Mouse (Mus musculus) kidney, postnatal 4 days (tissue): ENCODE measurements around the gene Col26a1.

Experiments
- DNase-seq, 2 experiments: peaks; one replicate each; pipeline ENCODE4 v3.0.0; 2021; ENCODE audit warnings: mixed read lengths in 2 of 2

The Col26a1 gene

DNA sequence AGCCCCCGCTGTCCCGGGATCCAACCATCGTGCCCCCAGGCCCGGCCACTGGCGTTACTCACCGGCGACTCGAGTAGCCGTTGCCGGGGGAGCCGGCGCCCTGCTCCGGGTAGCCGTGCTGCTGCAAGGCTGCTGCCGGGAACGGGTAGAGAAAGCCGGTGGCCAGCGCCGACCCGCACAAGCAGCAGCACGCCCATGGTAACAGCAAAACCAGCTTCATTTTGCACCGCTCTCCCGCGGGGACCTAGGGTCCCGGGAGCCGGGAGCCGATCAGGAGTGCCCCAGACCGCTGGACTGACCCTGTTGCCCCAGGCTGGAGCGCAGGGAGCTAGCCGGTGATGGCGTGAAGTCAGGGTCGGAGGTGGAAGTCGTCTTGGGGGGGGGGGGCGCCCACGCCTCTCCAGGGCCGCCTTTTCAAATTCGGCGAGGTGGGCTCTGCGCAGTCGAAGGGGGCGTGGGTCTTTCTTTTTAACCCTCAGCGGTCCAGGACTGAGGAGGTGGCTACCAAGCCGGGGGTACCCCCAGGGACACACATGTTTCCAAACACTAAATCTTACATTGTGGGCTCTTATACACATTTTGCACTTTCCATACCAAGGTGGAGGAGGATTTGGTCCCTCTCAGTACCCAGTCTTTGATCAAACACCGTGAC, at the start of gene Col26a1:
Gene Col26a1 (minus strand): TSS at position 422 of the 652 bp plus-strand sequence.
- peak; percentile 70 to 78 for DNase-seq

DNA sequence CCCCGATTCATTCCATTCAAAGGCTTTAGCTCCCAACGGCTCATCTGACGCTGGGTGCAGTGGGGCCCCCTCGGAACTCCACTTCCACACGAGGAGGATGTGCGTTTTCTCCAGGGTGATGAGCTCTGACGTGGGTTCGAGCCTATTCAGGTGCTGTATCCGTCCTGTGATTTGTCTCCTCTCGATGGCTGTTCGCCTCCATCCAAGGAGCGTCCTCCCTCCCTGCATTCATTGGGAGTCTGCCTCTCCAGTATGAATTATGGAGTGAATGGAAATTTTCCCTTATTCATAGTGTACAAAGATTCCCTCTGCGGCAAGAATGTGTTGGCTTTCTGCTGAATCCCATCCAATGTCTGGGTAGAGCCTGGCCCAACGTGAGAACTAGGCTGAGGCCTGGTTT, 48.9 kb upstream of the Col26a1 start:
- DNase-seq: no peak

DNA sequence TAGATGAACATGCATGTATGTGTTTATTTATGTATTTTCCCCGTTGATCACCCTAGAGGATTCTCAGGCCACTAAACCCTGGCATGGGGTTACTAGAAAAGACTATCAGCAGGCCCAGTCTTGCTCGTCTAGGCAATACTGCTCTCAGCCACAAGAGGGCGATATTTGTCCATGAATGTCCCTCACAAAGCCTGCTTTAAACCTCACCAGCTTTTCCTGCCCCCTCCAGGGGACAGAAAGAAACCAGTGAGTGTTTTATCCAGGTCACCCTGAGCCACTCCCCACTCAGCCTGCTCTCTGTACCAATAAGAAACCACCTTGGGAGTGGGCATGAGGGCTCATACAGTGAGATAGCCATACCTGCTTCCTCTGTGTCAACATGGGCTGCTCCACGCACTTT, 46.1 kb upstream of the Col26a1 start:
- DNase-seq: peak; percentile 91

DNA sequence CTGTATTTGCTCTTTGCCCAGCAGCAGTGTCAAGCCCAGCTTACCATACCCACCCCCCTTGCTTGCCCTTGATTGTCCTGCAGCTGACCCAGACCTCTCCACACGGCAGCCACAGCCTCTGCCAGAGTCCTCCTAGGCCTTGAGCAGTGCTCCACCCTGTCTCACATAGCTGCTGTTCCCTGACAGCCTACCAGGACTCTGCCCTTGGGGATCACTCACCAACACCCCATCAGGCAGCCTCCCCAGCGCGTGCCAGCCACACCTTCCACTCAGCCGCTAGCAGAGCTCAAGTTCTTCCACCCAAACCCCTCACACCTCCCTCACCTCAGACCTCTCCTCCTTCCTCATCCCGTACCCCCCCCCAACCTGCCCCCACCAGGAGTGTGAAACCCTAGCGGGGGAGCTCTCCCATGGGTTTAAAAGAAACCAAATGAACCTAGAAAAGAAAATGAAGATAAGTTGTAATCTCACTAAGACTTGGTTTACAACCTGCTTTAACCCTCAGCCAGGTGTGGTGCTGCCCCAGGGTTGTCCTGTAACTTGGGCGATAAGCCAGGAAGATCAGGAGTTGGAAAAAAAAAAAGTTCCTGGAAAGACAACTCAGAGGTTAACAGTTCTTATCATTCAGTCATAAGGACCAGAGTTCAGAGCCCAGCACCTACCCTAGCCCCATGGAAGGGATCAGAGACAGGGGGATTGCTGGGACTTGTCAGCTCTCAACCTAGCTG, 40.9 kb upstream of the Col26a1 start:
- DNase-seq: peak in 1 of 2 experiments; percentile 7

DNA sequence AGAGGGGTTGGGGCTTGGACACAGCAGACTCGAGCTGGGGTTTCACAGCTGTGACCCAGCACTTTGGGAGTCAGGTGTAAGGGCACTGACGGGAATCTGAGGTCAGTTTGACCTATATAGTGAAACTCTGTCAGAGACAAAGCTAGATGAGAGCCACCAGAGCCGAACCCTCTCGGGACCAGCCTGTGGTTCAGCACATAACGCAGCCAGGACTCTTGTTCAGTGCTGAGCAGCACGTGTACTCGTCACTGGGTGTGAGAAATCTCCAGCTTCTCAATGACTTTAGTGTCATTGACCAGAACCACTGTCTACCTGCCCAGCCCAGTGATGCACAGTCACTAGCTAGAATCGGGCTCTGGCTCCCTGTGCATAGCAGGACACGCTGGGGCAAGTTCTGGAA, 39.8 kb upstream of the Col26a1 start:
- DNase-seq: no peak

DNA sequence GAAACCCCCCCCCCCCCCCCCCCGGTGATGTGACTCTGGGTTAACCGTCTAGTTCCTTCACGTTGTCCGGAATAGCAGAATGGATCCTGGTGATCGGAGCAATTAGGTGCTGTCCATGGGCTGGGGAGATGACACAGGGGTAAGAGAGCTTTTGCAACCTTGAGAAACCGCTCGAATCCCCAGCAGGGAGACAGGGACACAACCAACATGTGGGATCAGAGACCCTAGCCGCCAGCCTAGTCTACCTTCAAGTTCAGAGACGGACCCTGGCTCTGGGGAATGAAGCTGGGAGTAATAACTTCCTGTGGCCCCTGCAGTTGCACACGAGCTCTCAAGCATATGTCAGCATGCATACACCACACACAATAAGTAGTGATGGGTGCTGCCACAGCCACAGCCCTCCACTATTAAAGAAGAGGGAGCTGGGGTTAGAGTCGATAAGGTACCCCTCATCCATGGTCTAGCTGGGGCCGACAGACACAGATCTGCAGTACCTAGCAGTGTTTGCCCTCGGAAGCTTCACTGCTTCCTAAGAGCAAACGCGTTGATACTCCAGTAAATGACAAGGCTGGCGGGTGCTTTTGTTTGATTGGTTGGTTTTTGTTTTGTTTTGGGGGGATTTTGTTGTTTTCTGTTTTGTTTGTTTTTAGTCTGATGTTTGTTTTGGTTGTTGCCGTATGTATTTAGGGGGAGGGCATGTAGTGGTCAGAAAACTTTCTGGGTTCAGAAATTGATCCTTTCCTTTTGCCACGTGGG, 36.7 kb upstream of the Col26a1 start:
- peak; percentile 15 to 26 for DNase-seq

DNA sequence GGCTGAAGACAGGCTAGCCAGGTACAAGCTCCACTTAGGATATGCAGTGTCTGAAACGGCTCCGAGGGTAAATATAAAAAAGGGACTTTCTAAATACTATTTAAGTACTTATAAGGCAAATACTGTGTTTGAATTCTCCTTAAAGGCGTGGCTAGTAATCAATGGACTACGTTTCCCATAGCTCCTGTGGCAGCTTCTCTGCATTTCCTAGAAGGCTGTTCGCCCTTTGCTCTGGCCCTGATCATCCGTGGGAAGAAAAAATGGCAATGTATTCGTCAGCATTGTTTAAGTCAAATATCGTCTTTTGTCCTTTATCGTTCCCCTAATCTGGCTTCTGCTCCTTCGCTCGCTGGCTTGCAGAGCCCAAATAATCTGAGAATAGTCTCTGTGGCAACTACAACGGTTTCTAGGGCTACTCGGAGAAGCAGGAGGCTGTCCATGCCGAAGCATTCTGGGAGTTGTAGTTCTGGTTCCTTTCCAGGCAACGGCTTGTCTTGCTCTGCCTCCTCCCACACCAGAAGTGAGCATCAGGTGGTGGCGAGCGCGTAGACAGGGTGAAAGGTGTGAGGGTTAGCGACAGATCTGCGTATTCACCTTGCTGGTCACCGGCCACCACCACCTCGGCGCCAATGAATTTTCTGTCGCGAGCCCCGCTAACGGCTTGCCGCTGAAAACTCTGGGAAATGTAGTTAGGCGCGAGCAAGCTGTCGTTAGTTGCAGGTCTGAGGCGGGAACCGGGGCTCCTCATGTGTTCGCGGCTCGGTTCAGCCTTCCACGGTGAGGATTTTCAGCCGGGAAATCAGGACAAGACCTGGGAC, 35.9 kb upstream of the Col26a1 start:
- DNase-seq: peak; percentile 71 to 81

DNA sequence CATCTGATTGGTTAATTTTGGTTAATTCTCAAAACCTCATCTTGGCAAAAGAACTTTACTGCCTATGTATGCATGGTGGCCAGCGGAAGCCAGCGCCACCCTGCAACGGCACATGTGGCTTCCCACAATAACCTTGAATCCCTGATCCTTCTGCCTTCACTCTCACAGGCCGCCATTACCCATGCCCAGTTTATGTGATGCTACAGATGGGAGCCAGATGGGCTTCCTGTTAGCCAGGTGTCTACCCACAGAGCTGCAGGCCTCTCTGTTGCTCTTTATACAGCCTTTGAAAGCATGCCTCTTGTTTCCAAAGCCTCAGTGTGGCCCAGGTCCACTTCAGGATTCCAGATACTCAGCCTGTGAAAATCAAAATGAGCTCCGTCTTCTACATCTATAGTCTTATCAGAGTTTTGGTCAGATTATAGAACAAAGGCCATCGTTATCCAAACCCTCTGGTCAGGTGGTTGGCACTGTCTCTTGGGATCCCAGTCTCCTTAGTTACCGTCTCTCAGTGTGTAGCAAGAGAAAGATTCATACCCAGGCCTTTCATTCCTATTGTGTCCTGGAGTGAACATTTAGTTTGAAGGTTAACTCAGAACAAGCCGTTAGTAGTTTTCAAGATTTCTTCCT, 34.7 kb upstream of the Col26a1 start:
- DNase-seq: no peak

DNA sequence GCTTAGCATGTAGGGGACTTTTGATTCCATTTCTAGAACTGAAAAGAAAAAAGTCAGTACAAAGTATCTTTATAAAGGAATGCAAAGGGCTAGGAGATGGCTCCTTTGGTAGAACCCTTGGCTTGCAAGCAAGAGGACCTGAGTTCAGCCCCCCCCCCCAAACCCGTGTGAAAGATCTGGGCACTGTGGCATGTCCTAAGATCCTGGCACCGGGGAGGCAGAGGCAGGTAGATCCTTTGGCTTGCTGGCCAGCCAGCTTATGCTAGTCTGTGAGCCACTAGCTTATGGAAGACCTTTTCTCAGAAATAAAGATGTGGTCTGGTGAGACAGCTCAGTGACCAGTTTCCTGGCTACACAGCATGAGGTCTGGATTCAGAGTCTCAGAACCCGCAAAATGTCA, 31.2 kb upstream of the Col26a1 start:
- DNase-seq: no peak

DNA sequence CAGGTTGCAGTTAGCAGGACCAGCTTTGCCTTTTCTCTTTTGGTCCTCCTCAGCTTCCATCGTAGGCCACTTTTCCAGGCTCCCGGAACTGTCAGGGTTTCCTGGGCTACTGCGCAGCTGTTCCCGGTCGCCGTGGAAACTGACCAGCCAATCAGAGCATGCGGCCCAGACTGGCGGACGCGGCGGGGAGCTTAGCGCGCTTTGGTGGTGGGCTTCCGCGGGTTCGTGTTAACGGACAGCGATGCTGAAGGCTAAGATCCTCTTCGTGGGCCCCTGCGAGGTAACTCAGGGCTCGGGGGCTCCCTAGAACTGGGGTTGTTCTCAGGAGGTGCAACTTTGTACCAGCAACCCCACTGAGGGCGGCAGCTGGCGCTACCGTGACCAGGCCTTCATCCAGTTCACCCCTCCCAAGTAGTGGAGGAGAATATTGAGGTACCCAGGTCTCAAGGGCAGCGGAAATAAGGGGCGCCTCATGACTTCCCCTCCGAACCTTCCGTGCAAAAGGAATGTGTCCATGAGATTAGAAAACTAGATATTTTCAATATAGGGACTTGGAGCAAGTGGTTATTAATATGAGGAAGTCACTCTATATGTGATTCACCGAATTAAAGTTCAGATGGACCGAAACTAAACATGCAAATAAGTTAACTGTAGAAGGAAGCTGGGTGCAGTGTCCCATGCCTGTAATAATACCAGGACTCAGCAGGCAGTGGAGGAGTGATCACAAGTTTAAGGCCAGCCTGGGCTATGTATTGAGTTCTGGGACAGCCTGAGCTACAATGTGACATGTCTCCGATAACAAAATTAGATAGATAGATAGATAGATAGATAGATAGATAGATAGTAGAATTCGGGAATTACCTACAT, 25.2 kb upstream of the Col26a1 start, which contains the start of gene Ift22:
Gene Ift22 (plus strand): TSS at position 160 of the 867 bp plus-strand sequence.
- DNase-seq: peak; percentile 96

DNA sequence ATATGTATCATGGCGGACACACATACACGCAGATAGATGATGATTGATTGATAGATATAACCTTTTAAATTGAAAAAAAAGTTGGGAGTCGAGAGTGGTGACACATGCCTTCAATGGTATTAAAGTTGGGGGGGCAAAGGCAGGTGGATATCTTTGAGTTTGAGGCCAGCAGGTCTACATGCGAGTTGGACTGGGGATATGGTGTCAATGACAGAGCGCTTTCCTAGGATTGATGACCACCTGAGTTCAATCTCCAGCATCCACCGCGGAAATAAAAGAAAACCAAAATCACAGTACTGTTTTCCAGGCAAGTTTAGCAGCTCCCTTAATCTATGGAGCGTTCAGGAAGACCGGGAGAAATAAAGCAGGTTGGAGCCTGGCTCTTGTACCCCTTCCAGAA, 24.6 kb upstream of the Col26a1 start:
- DNase-seq: peak in 1 of 2 experiments; percentile 10

DNA sequence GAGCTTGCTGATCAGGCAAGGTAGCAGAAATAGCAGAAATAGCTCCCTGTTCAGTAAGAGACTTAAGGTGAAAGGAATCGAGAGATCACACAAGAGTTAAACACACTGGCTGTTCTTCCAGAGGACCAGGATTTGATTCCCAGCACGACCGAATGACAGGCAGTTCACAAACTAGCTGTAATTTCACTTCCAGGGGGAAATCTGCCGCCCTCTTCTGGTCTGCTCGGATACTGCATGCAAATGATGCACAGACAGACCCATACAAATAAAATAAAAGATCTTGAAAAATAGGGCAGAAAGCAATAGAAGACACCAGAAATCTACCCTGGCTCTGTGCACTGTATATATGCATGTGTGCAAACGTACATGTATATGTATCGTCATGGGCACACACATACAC, 22.6 kb upstream of the Col26a1 start:
- DNase-seq: peak; percentile 45 to 49

DNA sequence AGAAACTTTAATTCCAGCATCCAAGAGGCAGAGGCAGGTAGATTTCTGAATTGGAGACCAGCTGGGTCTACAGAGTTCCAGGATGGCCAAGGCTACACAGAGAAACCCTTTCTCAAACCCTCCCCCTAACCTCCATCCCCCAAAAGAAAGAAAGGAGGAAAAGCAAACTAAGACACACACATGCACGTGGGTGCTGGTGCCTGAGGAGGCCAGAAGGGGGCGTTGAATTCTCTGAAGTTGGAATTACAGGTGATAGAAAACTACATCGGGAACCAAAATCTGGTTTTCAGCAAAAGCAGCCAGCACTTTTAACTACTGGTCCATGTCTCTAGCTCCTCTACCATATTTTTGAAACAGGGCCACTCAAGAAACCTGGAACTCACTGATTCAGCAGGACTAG, 21.6 kb upstream of the Col26a1 start:
- no peak for DNase-seq

DNA sequence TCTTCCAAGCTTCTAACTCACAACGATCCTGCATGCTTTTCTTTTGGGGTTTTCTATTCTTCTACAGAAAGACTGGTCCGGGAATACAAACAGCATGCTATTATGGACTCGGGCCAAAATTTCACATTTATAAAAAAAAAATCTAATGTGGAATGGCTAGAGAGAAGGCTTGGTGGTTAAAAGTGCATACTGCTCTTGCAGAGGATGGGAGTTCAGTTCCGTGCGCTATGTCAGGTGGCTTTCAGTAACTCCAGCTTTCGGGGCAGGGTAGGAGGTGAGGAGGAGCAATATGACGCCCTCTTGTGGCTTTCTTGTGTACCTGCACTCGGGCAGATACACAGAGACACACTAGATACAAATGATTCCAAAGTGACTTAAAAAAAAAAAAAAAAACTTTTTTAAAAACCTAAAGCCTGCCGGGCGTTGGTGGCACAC, 12.5 kb upstream of the Col26a1 start:
- peak in 1 of 2 experiments; percentile 20 for DNase-seq

DNA sequence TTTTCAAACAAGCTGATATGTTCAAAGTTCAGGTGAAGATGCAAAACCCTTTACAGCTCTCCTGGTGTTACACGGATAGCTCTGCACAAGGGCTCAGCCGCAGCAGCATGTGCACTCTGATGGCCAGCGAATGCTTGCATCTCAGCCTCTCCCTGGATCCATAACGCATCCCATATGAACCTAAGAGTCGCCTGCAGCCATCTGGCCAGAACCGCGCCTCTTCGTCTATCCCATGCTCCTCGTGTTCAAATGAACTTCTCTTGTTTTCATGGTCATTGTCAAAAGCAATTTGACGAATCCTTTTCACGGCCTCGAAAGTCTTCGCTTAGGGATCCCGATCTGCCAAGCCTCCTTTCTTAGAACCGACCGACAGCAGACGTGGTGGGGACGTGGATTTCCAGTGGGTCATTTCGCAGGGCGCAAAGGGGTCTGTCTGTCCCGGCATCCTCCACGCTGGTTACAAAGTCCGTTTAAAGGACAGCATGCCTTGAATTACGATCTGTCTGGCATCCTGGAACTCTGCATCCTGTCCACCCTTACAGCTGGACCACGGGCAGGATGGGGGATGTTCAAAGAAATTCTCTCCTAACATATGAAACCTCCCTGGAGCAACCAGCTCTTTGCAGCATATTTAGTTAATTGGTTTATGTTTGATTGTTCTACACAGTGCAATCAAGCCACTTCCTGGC, 12.0 kb upstream of the Col26a1 start:
- DNase-seq: peak; percentile 36 to 60

DNA sequence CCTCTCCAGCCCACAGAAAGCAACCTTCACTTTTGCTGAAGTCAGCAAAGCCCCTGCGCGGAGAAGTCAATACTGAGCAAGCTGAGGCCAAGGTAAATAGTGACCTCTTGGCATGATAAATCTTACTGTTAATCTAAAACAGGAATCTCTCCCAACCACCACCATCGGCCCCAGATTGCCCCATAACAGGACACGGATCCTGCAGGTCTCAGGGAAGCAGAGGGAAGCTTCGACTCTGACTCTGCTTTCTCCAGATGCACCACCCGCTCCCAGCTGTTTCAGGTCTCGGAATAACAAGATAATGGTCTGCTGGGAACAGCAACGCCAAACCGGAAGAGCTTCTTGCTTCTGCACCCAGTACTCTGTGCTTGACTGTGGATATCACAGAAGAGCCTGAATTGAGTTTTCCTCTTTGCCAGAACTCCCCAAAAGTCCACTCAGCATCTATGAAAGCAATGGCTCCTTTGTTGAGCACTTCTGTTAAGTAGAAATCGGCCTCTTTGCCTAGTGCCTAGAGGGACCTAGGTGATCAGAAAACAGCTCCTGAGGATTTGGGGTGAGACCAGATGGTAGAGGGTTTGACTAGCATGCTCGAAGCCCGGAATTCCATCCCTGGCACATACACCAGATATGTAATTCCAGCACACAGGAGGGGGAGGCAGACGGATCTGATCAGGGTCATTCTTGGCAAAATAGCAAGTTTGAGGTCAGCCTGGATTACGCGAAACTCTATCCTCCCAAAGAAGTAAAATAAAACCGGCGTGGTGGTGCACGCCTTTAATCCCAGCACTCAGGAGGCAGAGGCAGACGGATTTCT, 5.7 kb upstream of the Col26a1 start:
- peak; percentile 55 to 67 for DNase-seq

DNA sequence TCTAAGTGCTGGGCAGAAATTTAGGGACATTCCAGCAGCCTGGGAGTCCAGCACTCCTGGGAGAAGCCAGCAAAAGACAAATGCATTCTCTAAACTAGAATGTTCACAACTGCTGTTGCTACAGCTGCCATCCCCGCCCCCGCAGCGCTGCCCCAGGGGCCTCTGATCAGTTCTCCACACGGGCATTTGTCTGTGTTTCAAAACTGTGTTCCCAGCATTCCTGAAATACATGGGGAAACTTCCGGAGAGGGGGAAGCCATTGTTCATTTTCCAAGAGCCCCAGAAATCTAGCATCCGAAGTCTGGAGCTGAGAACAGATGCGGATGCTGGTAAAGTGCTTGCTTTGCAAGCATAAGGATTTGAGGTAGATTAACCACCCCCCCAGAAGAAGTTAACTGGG, 3.9 kb upstream of the Col26a1 start:
- DNase-seq: peak; percentile 67 to 80

DNA sequence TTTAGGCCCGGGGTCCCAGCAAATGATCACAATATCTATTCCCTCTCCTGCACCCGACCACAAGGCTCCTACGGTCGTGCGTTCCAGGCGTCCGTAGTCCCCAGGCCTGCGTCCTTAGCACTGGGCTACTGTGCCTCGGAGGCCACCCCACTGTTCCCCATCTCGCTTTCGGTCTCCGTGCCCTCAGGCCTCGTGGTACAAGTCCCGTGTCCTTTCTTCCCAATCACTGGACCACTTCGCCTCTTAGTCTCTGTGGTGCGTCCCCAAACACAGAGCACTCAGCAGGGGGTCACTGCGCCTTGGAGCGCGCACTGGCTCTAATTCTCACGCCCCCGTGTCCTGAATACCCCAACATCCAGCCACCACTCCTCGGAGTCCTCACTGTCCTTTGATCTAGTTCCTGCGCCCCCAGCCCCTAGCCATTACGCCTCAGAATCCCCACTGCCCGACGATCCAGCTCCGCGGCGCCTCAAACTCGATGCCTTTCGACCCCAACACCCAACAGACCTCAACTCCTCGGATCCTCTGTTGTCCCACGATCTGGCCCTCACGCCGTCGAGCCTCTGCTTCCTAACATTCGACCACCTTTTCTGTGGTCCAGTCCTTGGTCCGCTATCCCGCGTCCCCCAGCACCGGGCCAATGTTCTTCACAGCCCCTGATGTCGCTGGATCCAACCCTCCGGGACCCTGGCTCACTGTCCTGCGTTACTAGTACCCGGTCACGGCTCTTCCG, 788 bp downstream of the Col26a1 start:
- DNase-seq: peak; percentile 45 to 55
